Mouse (Mus musculus) heart, embryonic 16.5 days (tissue): ENCODE measurements around the gene Abr. TPM values are rescaled to one million over a fixed set of nuclear protein-coding genes. Genes with fewer than 3 reads are reported as not detected.

Experiments
- ATAC-seq: fragments of 200-750 bp; cut with Nextera tagmentation; replicated peaks from 2 replicates; pipeline ENCODE4 v1.8.0; 2017; ENCODE audit warnings: moderate number of reproducible peaks; ENCODE audit not compliant: insufficient read depth, low FRiP score; ENCODE audit errors: extremely low read depth
- H3K27ac ChIP-seq: fragments of 300-500 bp; sonication (generic); 2 replicates; pipeline ENCODE4 v1.5.1; 2014; ENCODE audit warnings: mild to moderate bottlenecking, low read length, control low read depth, moderate library complexity
- H3K27me3 ChIP-seq: fragments of 300-500 bp; sonication (generic); 2 replicates; pipeline ENCODE4 v1.6.1; 2014; ENCODE audit warnings: low read length, mixed read lengths; ENCODE audit not compliant: control insufficient read depth, insufficient read depth
- H3K36me3 ChIP-seq: fragments of 300-500 bp; sonication (generic); 2 replicates; pipeline ENCODE4 v1.6.1; 2014; ENCODE audit not compliant: control insufficient read depth, insufficient read depth
- H3K4me1 ChIP-seq: fragments of 300-500 bp; sonication (generic); 2 replicates; pipeline ENCODE4 v1.6.1; 2014; ENCODE audit warnings: low read length, mixed read lengths; ENCODE audit not compliant: control insufficient read depth, insufficient read depth
- H3K4me2 ChIP-seq: fragments of 300-500 bp; sonication (generic); 2 replicates; pipeline ENCODE4 v1.6.1; 2014; ENCODE audit warnings: low read depth, mild to moderate bottlenecking, control low read depth, low read length
- H3K4me3 ChIP-seq: fragments of 300-500 bp; sonication (generic); 2 replicates; pipeline ENCODE4 v1.5.1; 2014; ENCODE audit warnings: mild to moderate bottlenecking, control low read depth, low read length
- H3K9ac ChIP-seq: fragments of 300-500 bp; sonication (generic); 2 replicates; pipeline ENCODE4 v1.6.1; 2014; ENCODE audit warnings: low read length, control low read depth
- H3K9me3 ChIP-seq: fragments of 300-500 bp; sonication (generic); replicated peaks from 2 replicates; pipeline ENCODE4 v1.6.1; 2016; ENCODE audit warnings: low read length; ENCODE audit not compliant: control insufficient read depth
- WGBS: fragments of 180-500 bp; shearing (Covaris S2); extraction: QIAGEN DNeasy Blood & Tissue Kit; methylation state at CpG from one replicate; pipeline ENCODE4 v1.1.7; 2014; 5-methylcytosine and 5-hydroxymethylcytosine counted together
- polyA plus RNA-seq: library from polyadenylated mRNA; unstranded; fragments of >200 nt; fragmentation: Nextera tagmentation; extraction: Ambion mirVana; gene quantifications from 2 replicates; pipeline ENCODE4 v1.2.1, GENCODE M21; 2015

Gene Abr
- polyA plus RNA-seq, 1 experiment from 2014 or later = 21.0 TPM

- peaks cover 66% of the 10 kb centered on the region for H3K36me3 ChIP-seq
- no peak overlapping the region for H3K9ac ChIP-seq
- no peak overlapping the region for H3K27ac ChIP-seq
- 64% methylated on average over 8 of the region's 8 CpGs for WGBS
- no peak overlapping the region for H3K4me3 ChIP-seq
- H3K4me1 ChIP-seq = peaks cover 2% of the 10 kb centered on the region; the same call in 1 of the 2 replicates
- H3K9me3 ChIP-seq = no peaks in the 10 kb centered on the region
- no peak for ATAC-seq
- no peak overlapping the region for H3K4me2 ChIP-seq
- H3K27me3 ChIP-seq = no peaks in the 10 kb centered on the region
Observed at GRCm38 (mm10) chr11:76418423-76418822, 203.7 kb downstream of the Abr start.

GRCm38 (mm10) chr11:76415985-76416384 is 206.1 kb downstream of the Abr start:
- Histone ChIP-seq H3K36me3 (peaks cover 54% of the 10 kb centered on the region), H3K27me3 (no peaks in the 10 kb centered on the region), H3K4me2 (no peak overlapping the region), H3K4me3 (no peak overlapping the region), H3K9ac (no peak overlapping the region), H3K4me1 (peaks cover 2% of the 10 kb centered on the region; the same call in 1 of the 2 replicates), H3K27ac (no peak overlapping the region), H3K9me3 (no peaks in the 10 kb centered on the region)
- 58% methylated on average over 2 of the region's 2 CpGs for WGBS
- ATAC-seq = no peak

DNA sequence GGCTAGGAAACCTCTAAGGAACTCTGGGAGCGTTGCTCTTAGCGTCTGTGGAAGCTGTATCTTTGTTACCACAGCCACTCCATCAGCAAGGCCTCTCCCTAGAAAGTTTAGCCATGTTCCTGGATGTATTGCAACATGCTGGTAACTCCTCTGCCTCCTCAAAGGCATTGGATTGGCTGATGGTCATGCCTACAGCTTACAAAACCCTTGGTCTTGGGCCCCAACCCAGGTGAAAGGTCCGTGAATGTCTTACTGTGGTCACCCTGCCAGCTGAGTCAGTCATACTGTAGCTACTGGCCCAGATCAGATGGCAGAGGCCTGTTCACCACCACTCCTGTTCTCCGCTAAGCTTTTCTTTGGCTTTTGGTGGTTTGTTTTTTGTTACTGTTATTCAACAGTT is 207.1 kb downstream of the Abr start:
- no peaks in the 10 kb centered on the region for H3K9me3 ChIP-seq
- no peak for ATAC-seq
- H3K27me3 ChIP-seq = no peaks in the 10 kb centered on the region
- peaks cover 55% of the 10 kb centered on the region for H3K36me3 ChIP-seq
- peaks cover 2% of the 10 kb centered on the region; the same call in 1 of the 2 replicates for H3K4me1 ChIP-seq
- no peak overlapping the region for H3K9ac ChIP-seq
- H3K27ac ChIP-seq = no peak overlapping the region
- 93% methylated on average over 4 of the region's 4 CpGs for WGBS
- H3K4me2 ChIP-seq = no peak overlapping the region
- no peak overlapping the region for H3K4me3 ChIP-seq

GRCm38 (mm10) chr11:76413202-76413601 is 208.9 kb downstream of the Abr start:
- H3K27ac ChIP-seq = no peak overlapping the region

GRCm38 (mm10) chr11:76410826-76411225 is 211.3 kb downstream of the Abr start:
- no peak overlapping the region for H3K4me2 ChIP-seq
- ATAC-seq = no peak
- WGBS = 69% methylated on average over 12 of the region's 12 CpGs
- peaks cover 23% of the 10 kb centered on the region for H3K36me3 ChIP-seq
- no peak overlapping the region for H3K27ac ChIP-seq
- H3K4me1 ChIP-seq = peaks cover 4% of the 10 kb centered on the region
- no peak overlapping the region for H3K9ac ChIP-seq
- no peaks in the 10 kb centered on the region for H3K9me3 ChIP-seq
- H3K4me3 ChIP-seq = no peak overlapping the region
- no peaks in the 10 kb centered on the region for H3K27me3 ChIP-seq

More at GRCm38 (mm10) chr11:76413202-76413601, 208.9 kb downstream of the Abr start:
- H3K4me2 ChIP-seq = no peak overlapping the region
- H3K9ac ChIP-seq = no peak overlapping the region
- ATAC-seq = no peak
- H3K36me3 ChIP-seq = peaks cover 45% of the 10 kb centered on the region
- 41% methylated on average over 4 of the region's 4 CpGs for WGBS
- no peaks in the 10 kb centered on the region for H3K4me1 ChIP-seq
- H3K9me3 ChIP-seq = no peaks in the 10 kb centered on the region
- no peaks in the 10 kb centered on the region for H3K27me3 ChIP-seq
- H3K4me3 ChIP-seq = no peak overlapping the region

GRCm38 (mm10) chr11:76406702-76407583 is 215.2 kb downstream of the Abr start, which contains the start of gene Timm22:
Timm22 (plus strand) TSS chr11:76406952.
- H3K4me1 ChIP-seq = peaks cover 4% of the 10 kb centered on the region
- H3K27ac ChIP-seq = peak within 1 kb of the TSS; percentile 85
- under 1% methylated on average over 46 of the region's 46 CpGs for WGBS

GRCm38 (mm10) chr11:76405626-76406264 is 216.4 kb downstream of the Abr start:
- Histone ChIP-seq H3K4me1 (peaks cover 4% of the 10 kb centered on the region), H3K9ac (no peak overlapping the region), H3K36me3 (peaks cover 4% of the 10 kb centered on the region), H3K4me3 (no peak overlapping the region), H3K27ac (no peak overlapping the region), H3K4me2 (no peak overlapping the region), H3K9me3 (no peaks in the 10 kb centered on the region), H3K27me3 (no peaks in the 10 kb centered on the region)
- no peak for ATAC-seq
- 68% methylated on average over 5 of the region's 5 CpGs for WGBS

More at GRCm38 (mm10) chr11:76406702-76407583, 215.2 kb downstream of the Abr start, which contains the start of gene Timm22:
- peaks cover 4% of the 10 kb centered on the region for H3K36me3 ChIP-seq
- H3K4me2 ChIP-seq = peak within 1 kb of the TSS; percentile 92
- peak within 1 kb of the TSS; percentile 99 for H3K9ac ChIP-seq
- H3K9me3 ChIP-seq = no peaks in the 10 kb centered on the region
- ATAC-seq = peak; percentile 97
- H3K4me3 ChIP-seq = peak within 1 kb of the TSS; percentile 99
- H3K27me3 ChIP-seq = no peaks in the 10 kb centered on the region

- Histone ChIP-seq H3K27me3 (no peaks in the 10 kb centered on the region), H3K4me2 (no peak overlapping the region), H3K9me3 (no peaks in the 10 kb centered on the region), H3K27ac (no peak overlapping the region), H3K36me3 (peaks cover 4% of the 10 kb centered on the region), H3K9ac (no peak overlapping the region), H3K4me3 (no peak overlapping the region), H3K4me1 (peaks cover 5% of the 10 kb centered on the region)
- 50% methylated on average over 4 of the region's 4 CpGs for WGBS
- no peak for ATAC-seq
Observed at GRCm38 (mm10) chr11:76405113-76405512, 217.0 kb downstream of the Abr start.

DNA sequence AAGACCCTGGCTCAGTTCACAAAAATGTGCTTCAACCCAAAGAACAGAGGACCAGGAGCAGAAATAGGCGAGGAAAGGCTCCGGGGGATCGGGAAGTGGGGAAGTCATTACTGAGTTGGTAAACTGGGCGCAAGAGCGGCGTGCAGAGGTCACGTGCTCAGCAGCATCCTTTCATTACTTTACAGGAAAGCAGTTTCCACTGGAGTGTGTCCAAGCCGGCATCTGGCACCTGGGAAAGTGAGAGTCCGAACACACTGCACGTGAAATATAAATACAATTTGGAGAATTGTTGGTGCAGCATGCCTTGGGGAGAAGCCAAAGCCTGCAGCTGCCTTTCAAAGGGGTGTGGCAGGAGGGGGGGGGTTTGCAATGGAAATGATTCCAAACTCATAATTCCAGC is 220.7 kb downstream of the Abr start:
- no peak overlapping the region for H3K9ac ChIP-seq
- WGBS = 67% methylated on average over 10 of the region's 10 CpGs
- H3K4me1 ChIP-seq = peaks cover 7% of the 10 kb centered on the region; the same call in 1 of the 2 replicates

More for the DNA sequence above, 220.7 kb downstream of the Abr start:
- Histone ChIP-seq H3K9me3 (no peaks in the 10 kb centered on the region), H3K27me3 (no peaks in the 10 kb centered on the region), H3K27ac (no peak overlapping the region), H3K4me2 (no peak overlapping the region), H3K4me3 (no peak overlapping the region), H3K36me3 (no peaks in the 10 kb centered on the region)
- no peak for ATAC-seq
